Mouse (Mus musculus) stomach, embryonic 16.5 days (tissue): ENCODE results near the gene Arhgef26. TPM values are rescaled to one million over a fixed set of nuclear protein-coding genes. Genes with fewer than 3 reads are reported as not detected.
A peak's percentile ranks its signal among the peaks of the same experiment; 100 is the strongest.

ENCODE experiments used
- ATAC-seq: fragments of 200-750 bp; cut with Nextera tagmentation; 2 replicates; pipeline ENCODE4 v1.8.0; 2017; ENCODE audit warnings: moderate number of reproducible peaks, moderate TSS enrichment; ENCODE audit not compliant: insufficient read depth, low FRiP score
- H3K27ac ChIP-seq: fragments of 300-500 bp; sonication (generic); 2 replicates; pipeline ENCODE4 v1.5.1; 2014; ENCODE audit warnings: low read length
- H3K27me3 ChIP-seq: fragments of 300-500 bp; sonication (generic); 2 replicates; pipeline ENCODE4 v1.6.1; 2014; ENCODE audit warnings: low read length, control low read depth, mixed read lengths; ENCODE audit not compliant: control insufficient read depth, insufficient read depth
- H3K36me3 ChIP-seq: fragments of 300-500 bp; sonication (generic); 2 replicates; pipeline ENCODE4 v1.6.1; 2014; ENCODE audit warnings: low read length; ENCODE audit not compliant: control insufficient read depth, insufficient read depth
- H3K4me1 ChIP-seq: fragments of 300-500 bp; sonication (generic); 2 replicates; pipeline ENCODE4 v1.6.1; 2014; ENCODE audit warnings: low read length, control low read depth, mixed read lengths; ENCODE audit not compliant: control insufficient read depth, insufficient read depth
- H3K4me2 ChIP-seq: fragments of 300-500 bp; sonication (generic); 2 replicates; pipeline ENCODE4 v1.6.1; 2014; ENCODE audit warnings: low read depth, low read length, mixed read lengths
- H3K4me3 ChIP-seq: fragments of 300-500 bp; sonication (generic); replicated peaks from 2 replicates; pipeline ENCODE4 v1.5.1; 2014; ENCODE audit warnings: mild to moderate bottlenecking, low read length
- H3K9ac ChIP-seq: fragments of 300-500 bp; sonication (generic); 2 replicates; pipeline ENCODE4 v1.6.1; 2014; ENCODE audit warnings: low read length
- H3K9me3 ChIP-seq: fragments of 300-500 bp; sonication (generic); replicated peaks from 2 replicates; pipeline ENCODE4 v1.6.1; 2016; ENCODE audit warnings: low read length, control low read depth; ENCODE audit not compliant: control insufficient read depth
- WGBS: fragments of 180-500 bp; shearing (Covaris S2); extraction: QIAGEN DNeasy Blood & Tissue Kit; methylation state at CpG from one replicate; pipeline ENCODE4 v1.1.7; 2014; 5-methylcytosine and 5-hydroxymethylcytosine counted together
- polyA plus RNA-seq: library from polyadenylated mRNA; unstranded; fragments of >200 nt; fragmentation: Nextera tagmentation; extraction: Ambion mirVana; gene quantifications from 2 replicates; pipeline ENCODE4 v1.2.1, GENCODE M21; 2015

Gene Arhgef26
- polyA plus RNA-seq, 1 experiment from 2014 or later, result 12.2 TPM

DNA sequence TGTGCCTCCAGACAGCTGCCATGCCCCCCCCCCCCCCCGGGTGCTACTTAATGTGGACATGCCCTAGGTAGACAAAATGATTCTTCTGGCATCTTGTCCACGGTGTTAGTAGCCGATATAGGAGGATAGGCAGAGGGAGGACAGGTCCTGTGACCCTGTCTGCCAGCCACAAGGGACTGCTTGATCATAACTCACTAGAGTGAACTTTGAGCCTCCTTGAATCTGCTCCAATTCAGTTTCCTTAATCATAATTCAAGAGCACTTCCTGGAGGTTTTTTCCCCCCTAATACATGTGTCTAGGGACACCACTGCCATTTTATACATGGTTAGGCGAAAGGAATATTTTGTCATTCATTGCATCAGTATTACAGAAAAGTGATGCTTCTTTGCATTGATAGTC lies 36.2 kb downstream of the Arhgef26 start:
- H3K4me1 ChIP-seq, result peaks cover 4% of the 10 kb centered on the region; the same call in 1 of the 2 replicates
- no peaks in the 10 kb centered on the region for H3K9me3 ChIP-seq
- no peak overlapping the region for H3K27ac ChIP-seq
- H3K4me3 ChIP-seq, result no peak overlapping the region
- no peak overlapping the region for H3K4me2 ChIP-seq
- no peak overlapping the region for H3K9ac ChIP-seq
- 79% methylated on average over 4 of the region's 4 CpGs for WGBS
- no peak for ATAC-seq
- H3K36me3 ChIP-seq, result no peaks in the 10 kb centered on the region
- no peaks in the 10 kb centered on the region for H3K27me3 ChIP-seq

DNA sequence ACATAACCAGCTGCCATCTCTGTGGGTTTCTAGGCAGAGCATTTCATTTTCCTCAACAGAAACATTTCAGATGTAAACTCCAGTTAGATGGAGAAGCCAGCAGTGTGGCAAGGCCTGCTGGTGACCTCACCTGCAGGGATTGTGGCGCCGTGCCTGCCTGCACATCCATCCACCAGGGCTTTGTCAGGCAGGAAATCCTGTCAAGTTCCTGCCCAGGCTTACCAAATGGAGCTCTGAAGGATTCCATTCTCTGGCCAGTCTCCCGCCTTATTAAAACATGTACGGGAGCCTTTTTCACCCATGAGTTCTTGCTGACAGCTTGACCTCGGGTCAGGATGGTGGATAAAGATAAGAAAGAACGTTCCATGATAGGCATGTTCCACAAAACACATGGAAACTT lies 36.7 kb downstream of the Arhgef26 start:
- ATAC-seq, result peak; percentile 50; the same call in 1 of the 2 replicates
- 48% methylated on average over 6 of the region's 6 CpGs for WGBS

DNA sequence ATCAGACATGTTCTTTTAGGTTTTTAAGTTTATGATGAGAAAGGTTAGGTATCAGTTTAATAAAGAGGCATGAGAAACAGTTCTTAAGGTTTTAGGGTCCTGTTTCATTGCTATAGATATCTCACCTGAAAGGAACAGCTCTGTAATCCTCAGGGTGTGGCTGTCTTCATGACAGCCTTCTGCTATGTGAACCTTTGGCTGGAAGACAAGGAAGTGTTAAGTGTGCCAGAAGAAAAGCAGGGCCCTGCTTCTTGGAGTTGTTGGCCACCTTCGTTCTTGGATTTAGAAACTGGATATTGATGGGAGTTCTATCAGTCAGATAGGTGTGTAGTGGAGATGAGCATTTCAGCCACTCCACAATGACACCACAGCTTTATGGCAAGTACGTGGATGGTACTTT lies 38.6 kb downstream of the Arhgef26 start:
- peaks cover 4% of the 10 kb centered on the region; the same call in 1 of the 2 replicates for H3K4me1 ChIP-seq
- ATAC-seq, result no peak

More for the DNA sequence above, 36.7 kb downstream of the Arhgef26 start:
- no peaks in the 10 kb centered on the region for H3K27me3 ChIP-seq
- no peak overlapping the region for H3K9ac ChIP-seq
- no peak overlapping the region for H3K4me2 ChIP-seq
- H3K36me3 ChIP-seq, result no peaks in the 10 kb centered on the region
- peaks cover 4% of the 10 kb centered on the region; the same call in 1 of the 2 replicates for H3K4me1 ChIP-seq
- H3K9me3 ChIP-seq, result no peaks in the 10 kb centered on the region
- H3K4me3 ChIP-seq, result no peak overlapping the region
- H3K27ac ChIP-seq, result no peak overlapping the region

DNA sequence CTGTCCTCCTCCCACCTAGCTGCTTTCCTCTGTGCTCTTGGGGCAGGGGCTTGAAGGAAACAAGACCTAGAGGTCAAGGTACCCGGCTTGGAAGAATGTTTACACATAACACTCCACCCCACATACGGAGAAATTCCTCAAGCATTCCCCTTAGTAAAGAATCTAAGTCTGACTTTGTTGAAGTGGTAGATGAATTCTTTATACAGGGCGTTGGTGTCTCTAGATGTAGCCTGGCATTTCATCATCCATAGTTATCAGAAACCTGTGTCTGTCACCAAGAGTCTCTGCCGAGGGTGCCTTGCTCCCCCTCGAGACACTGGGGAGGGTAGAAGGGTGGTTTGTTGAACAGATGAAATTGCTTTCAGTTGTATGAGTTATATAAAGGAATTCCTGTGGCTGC lies 41.8 kb downstream of the Arhgef26 start:
- Histone ChIP-seq H3K4me3 (no peak overlapping the region), H3K36me3 (0 out of 2 replicates have a peak, but pooled peaks cover 3% of the 10 kb centered on the region), H3K4me2 (no peak overlapping the region), H3K27ac (no peak overlapping the region), H3K27me3 (no peaks in the 10 kb centered on the region), H3K9ac (no peak overlapping the region), H3K4me1 (no peaks in the 10 kb centered on the region), H3K9me3 (no peaks in the 10 kb centered on the region)
- WGBS, result 29% methylated on average over 5 of the region's 5 CpGs
- no peak for ATAC-seq

More for the DNA sequence above, 38.6 kb downstream of the Arhgef26 start:
- no peaks in the 10 kb centered on the region for H3K27me3 ChIP-seq
- no peaks in the 10 kb centered on the region for H3K9me3 ChIP-seq
- H3K4me3 ChIP-seq, result no peak overlapping the region
- no peak overlapping the region for H3K27ac ChIP-seq
- H3K9ac ChIP-seq, result no peak overlapping the region
- WGBS, result 82% methylated on average over 2 of the region's 2 CpGs
- 0 out of 2 replicates have a peak, but pooled peaks cover 3% of the 10 kb centered on the region for H3K36me3 ChIP-seq
- no peak overlapping the region for H3K4me2 ChIP-seq

DNA sequence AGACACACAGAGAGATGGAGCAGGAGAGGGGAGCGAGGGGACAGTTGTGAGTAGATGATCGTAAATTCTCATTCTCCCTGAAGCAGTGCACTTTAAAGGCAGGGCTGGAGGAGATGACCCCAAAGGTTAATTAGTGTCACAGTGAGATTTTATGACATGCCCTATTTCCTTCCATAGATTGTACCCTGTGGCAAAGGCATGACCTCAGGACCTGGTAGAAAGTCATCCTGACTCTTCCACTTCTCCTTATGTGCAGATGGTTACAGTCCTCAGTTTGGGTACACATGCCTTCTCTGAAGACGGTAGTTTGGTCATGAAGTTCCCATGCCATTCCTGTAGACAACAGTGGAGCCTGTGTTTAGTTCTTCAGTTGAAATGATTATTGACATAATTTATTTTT lies 42.3 kb downstream of the Arhgef26 start:
- 68% methylated on average over 3 of the region's 3 CpGs for whole genome bisulfite sequencing

DNA sequence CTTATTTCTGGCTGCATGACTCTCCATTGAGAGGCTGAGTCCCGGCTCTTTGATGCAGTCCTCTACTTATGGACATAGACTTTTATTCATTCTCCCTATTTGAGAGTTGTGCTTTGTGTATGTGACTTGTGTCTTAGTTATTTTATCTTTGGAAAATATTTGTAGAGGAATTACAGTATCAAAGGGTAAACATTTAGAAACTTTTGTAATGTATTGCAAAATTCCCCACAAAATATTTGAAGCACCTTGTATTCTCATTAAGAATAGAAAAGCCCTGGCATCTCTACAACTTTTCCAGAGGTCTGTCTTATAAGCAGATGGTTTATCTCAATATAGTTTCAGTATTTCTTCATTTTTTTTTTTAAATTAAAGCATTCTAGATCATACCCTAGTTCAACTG lies 44.7 kb downstream of the Arhgef26 start:
- H3K9ac ChIP-seq, result no peak overlapping the region
- WGBS, result 59% methylated on average over 1 of the region's 1 CpGs
- no peak for ATAC-seq
- 0 out of 2 replicates have a peak, but pooled peaks cover 3% of the 10 kb centered on the region for H3K36me3 ChIP-seq
- H3K4me3 ChIP-seq, result no peak overlapping the region
- H3K9me3 ChIP-seq, result no peaks in the 10 kb centered on the region
- H3K4me1 ChIP-seq, result no peaks in the 10 kb centered on the region
- H3K27ac ChIP-seq, result no peak overlapping the region
- H3K4me2 ChIP-seq, result no peak overlapping the region
- H3K27me3 ChIP-seq, result no peaks in the 10 kb centered on the region

More for the DNA sequence above, 42.3 kb downstream of the Arhgef26 start:
- Histone ChIP-seq H3K27me3 (no peaks in the 10 kb centered on the region), H3K4me1 (no peaks in the 10 kb centered on the region), H3K4me3 (no peak overlapping the region), H3K4me2 (no peak overlapping the region), H3K9me3 (no peaks in the 10 kb centered on the region), H3K27ac (no peak overlapping the region), H3K36me3 (0 out of 2 replicates have a peak, but pooled peaks cover 3% of the 10 kb centered on the region), H3K9ac (no peak overlapping the region)
- no peak for ATAC-seq

DNA sequence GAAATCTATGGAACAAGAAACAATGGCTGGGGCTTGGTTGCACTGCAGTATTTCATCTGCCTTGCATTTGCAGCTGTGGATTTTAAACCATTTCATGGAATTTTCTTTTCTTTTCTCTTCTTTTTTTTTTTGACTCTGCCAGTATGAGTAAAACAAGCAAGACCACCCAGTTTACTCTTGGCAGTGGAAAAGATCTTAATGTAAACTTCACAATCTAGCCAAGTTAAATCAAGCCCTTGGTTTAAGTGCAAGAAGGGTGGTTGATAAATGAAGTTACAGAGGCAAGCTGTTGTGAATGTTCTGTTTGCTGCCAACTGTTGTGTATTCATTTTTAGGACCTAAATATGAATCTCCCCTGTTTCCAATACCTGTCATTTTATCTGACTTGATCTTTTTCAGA lies 54.5 kb downstream of the Arhgef26 start:
- peak; percentile 37; the same call in 1 of the 2 replicates for ATAC-seq
- Histone ChIP-seq H3K4me3 (no peak overlapping the region), H3K9me3 (no peaks in the 10 kb centered on the region), H3K27ac (peak overlapping the region; percentile 74), H3K27me3 (no peaks in the 10 kb centered on the region), H3K4me1 (peaks cover 7% of the 10 kb centered on the region; the same call in 1 of the 2 replicates), H3K36me3 (no peaks in the 10 kb centered on the region), H3K4me2 (no peak overlapping the region), H3K9ac (no peak overlapping the region)

DNA sequence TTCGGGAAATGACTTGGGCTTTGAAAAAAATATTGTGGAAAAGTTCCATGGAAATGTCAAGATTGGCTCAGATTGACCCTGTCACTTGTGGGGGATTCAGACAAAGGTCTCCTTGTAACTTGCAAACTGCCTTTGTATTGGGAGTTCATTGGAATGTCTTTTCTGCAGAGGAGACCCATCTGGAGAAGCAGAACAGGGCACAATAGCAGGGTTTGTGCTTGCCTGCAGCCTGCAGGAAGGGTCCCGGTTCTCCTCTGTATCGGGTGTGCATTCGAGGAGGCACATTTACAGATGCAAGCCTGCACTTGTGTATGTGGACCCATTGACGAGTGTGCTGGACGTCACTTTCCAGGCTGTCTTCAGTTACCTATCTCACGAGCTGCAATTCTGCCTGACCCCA lies 56.1 kb downstream of the Arhgef26 start:
- Histone ChIP-seq H3K4me1 (peaks cover 7% of the 10 kb centered on the region; the same call in 1 of the 2 replicates), H3K36me3 (no peaks in the 10 kb centered on the region), H3K27me3 (no peaks in the 10 kb centered on the region), H3K9me3 (no peaks in the 10 kb centered on the region), H3K9ac (no peak overlapping the region), H3K4me2 (no peak overlapping the region), H3K27ac (no peak overlapping the region), H3K4me3 (no peak overlapping the region)
- no peak for ATAC-seq
- 69% methylated on average over 7 of the region's 7 CpGs for WGBS

DNA sequence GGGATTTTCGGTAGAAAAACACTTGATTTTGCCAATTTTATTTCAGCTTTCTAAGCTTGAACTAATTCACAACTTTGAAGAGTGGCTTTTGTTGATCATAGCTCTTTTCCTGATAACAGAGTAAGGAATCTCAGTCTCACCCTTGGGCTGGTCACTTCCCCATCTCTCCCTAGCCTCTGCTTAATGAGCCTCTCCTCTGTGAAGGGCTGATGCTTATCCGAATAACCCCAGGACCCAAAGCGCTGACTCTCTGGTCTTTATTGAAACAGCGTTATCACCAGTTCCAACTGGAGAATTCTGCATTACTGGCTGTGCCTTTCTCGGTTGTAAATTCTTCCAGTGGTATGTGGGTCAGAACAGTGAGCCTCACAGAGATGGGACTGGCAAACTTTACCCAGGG lies 57.2 kb downstream of the Arhgef26 start:
- no peak overlapping the region for H3K4me3 ChIP-seq

More for the DNA sequence above, 57.2 kb downstream of the Arhgef26 start:
- Histone ChIP-seq H3K36me3 (no peaks in the 10 kb centered on the region), H3K4me1 (peaks cover 7% of the 10 kb centered on the region; the same call in 1 of the 2 replicates), H3K9ac (no peak overlapping the region), H3K9me3 (no peaks in the 10 kb centered on the region), H3K4me2 (no peak overlapping the region), H3K27ac (peak overlapping the region; percentile 6; the same call in 1 of the 2 replicates), H3K27me3 (no peaks in the 10 kb centered on the region)
- WGBS, result 70% methylated on average over 5 of the region's 5 CpGs
- ATAC-seq, result no peak
